Mouse (Mus musculus): ENCODE data around the gene Rbak. TPM values are rescaled to one million over a fixed set of nuclear protein-coding genes. Genes with fewer than 3 reads are reported as not detected.

The Rbak gene
- polyA plus RNA-seq, 1 experiment, result 3.1 TPM

GRCm38 (mm10) chr5:143126908-143127307 lies 53.7 kb downstream of the Rbak start:
- H3K4me3 ChIP-seq, result no peak overlapping the region
- TF ChIP-seq CEBPB (IDR thresholded peaks at IDR 0.05; ENCODE audit: insufficient read depth, poor library complexity, severe bottlenecking) (no peak), TCF12 (IDR thresholded peaks at IDR 0.05; ENCODE audit: insufficient read depth, poor library complexity, severe bottlenecking) (no peak), REST (IDR thresholded peaks at IDR 0.05; ENCODE audit: insufficient read depth, insufficient read length) (no peak), POLR2A (IDR thresholded peaks at IDR 0.05; ENCODE audit: insufficient read length, low read depth) (no peak), MAX (IDR thresholded peaks at IDR 0.05; ENCODE audit: low read depth) (no peak), USF1 (IDR thresholded peaks at IDR 0.05; ENCODE audit: low read depth) (no peak)
- H3K4me2 ChIP-seq (ENCODE audit: low read depth), result no peak overlapping the region
- H3K27me3 ChIP-seq (ENCODE audit: control insufficient read depth, insufficient read depth, insufficient read length), result peaks cover 10% of the 10 kb centered on the region
- no peak overlapping the region for H3ac ChIP-seq (ENCODE audit: control insufficient read depth, insufficient read length)
- no peaks in the 10 kb centered on the region for H3K79me2 ChIP-seq (ENCODE audit: control insufficient read depth, insufficient read depth)
- H3K36me3 ChIP-seq (ENCODE audit: control insufficient read depth, insufficient read depth), result no peaks in the 10 kb centered on the region

GRCm38 (mm10) chr5:143126089-143126488 lies 54.5 kb downstream of the Rbak start:
- no peaks in the 10 kb centered on the region for H3K79me2 ChIP-seq (ENCODE audit: control insufficient read depth, insufficient read depth)
- peaks cover 10% of the 10 kb centered on the region for H3K27me3 ChIP-seq (ENCODE audit: control insufficient read depth, insufficient read depth, insufficient read length)
- H3K36me3 ChIP-seq (ENCODE audit: control insufficient read depth, insufficient read depth), result no peaks in the 10 kb centered on the region
- H3K4me2 ChIP-seq (ENCODE audit: low read depth), result no peak overlapping the region
- H3K4me3 ChIP-seq, result no peak overlapping the region
- TF ChIP-seq MYOG (IDR thresholded peaks at IDR 0.05; ENCODE audit: control insufficient read depth in 1 of 3, insufficient read depth in 1 of 3, insufficient read length in 2 of 3, low read depth in 2 of 3), result no peak
- no peak for TF ChIP-seq SRF (IDR thresholded peaks at IDR 0.05; ENCODE audit: control insufficient read depth, insufficient read length, low read depth)
- no peak for TF ChIP-seq E2F4 (IDR thresholded peaks at IDR 0.05; ENCODE audit: insufficient read depth)
- no peak for TF ChIP-seq MYOD1 (IDR thresholded peaks at IDR 0.05; ENCODE audit: control insufficient read depth in 1 of 3, insufficient read length in 2 of 3, low read depth in 2 of 3)
- no peak for TF ChIP-seq REST (IDR thresholded peaks at IDR 0.05; ENCODE audit: insufficient read depth, insufficient read length)
- TF ChIP-seq POLR2AphosphoS2 (IDR thresholded peaks at IDR 0.05; ENCODE audit: insufficient read length, low read depth), result no peak
- TF ChIP-seq TCF12 (IDR thresholded peaks at IDR 0.05; ENCODE audit: insufficient read depth, poor library complexity, severe bottlenecking), result no peak
- TF ChIP-seq POLR2A (IDR thresholded peaks at IDR 0.05; ENCODE audit: insufficient read length, low read depth), result no peak
- no peak for TF ChIP-seq MAX (IDR thresholded peaks at IDR 0.05; ENCODE audit: low read depth)
- no peak for TF ChIP-seq USF1 (IDR thresholded peaks at IDR 0.05; ENCODE audit: low read depth)
- TF ChIP-seq TCF3 (IDR thresholded peaks at IDR 0.05; ENCODE audit: insufficient read length, low read depth), result no peak
- TF ChIP-seq CEBPB (IDR thresholded peaks at IDR 0.05; ENCODE audit: insufficient read depth, poor library complexity, severe bottlenecking), result no peak
- no peak overlapping the region for H3ac ChIP-seq (ENCODE audit: control insufficient read depth, insufficient read length)

- no peaks in the 10 kb centered on the region for H3K79me2 ChIP-seq (ENCODE audit: control insufficient read depth, insufficient read depth)
- no peaks in the 10 kb centered on the region for H3K36me3 ChIP-seq (ENCODE audit: control insufficient read depth, insufficient read depth)
- H3K27me3 ChIP-seq (ENCODE audit: control insufficient read depth, insufficient read depth, insufficient read length), result peaks cover 10% of the 10 kb centered on the region
- no peak overlapping the region for H3ac ChIP-seq (ENCODE audit: control insufficient read depth, insufficient read length)
- no peak for TF ChIP-seq REST (IDR thresholded peaks at IDR 0.05; ENCODE audit: insufficient read depth, insufficient read length)
- TF ChIP-seq TCF12 (IDR thresholded peaks at IDR 0.05; ENCODE audit: insufficient read depth, poor library complexity, severe bottlenecking), result no peak
- TF ChIP-seq MYOG (IDR thresholded peaks at IDR 0.05; ENCODE audit: control insufficient read depth in 1 of 3, insufficient read depth in 1 of 3, insufficient read length in 2 of 3, low read depth in 2 of 3), result no peak
- no peak for TF ChIP-seq MYOD1 (IDR thresholded peaks at IDR 0.05; ENCODE audit: control insufficient read depth in 1 of 3, insufficient read length in 2 of 3, low read depth in 2 of 3)
- no peak for TF ChIP-seq TCF3 (IDR thresholded peaks at IDR 0.05; ENCODE audit: insufficient read length, low read depth)
- TF ChIP-seq MAX (IDR thresholded peaks at IDR 0.05; ENCODE audit: low read depth), result no peak
- no peak for TF ChIP-seq POLR2A (IDR thresholded peaks at IDR 0.05; ENCODE audit: insufficient read length, low read depth)
- no peak for TF ChIP-seq POLR2AphosphoS2 (IDR thresholded peaks at IDR 0.05; ENCODE audit: insufficient read length, low read depth)
- no peak for TF ChIP-seq USF1 (IDR thresholded peaks at IDR 0.05; ENCODE audit: low read depth)
- no peak for TF ChIP-seq SRF (IDR thresholded peaks at IDR 0.05; ENCODE audit: control insufficient read depth, insufficient read length, low read depth)
- no peak for TF ChIP-seq CEBPB (IDR thresholded peaks at IDR 0.05; ENCODE audit: insufficient read depth, poor library complexity, severe bottlenecking)
- no peak for TF ChIP-seq E2F4 (IDR thresholded peaks at IDR 0.05; ENCODE audit: insufficient read depth)
- H3K4me3 ChIP-seq, result no peak overlapping the region
- no peak overlapping the region for H3K4me2 ChIP-seq (ENCODE audit: low read depth)
Measured at GRCm38 (mm10) chr5:143125601-143126000, 55.0 kb downstream of the Rbak start.

GRCm38 (mm10) chr5:143124805-143125378 lies 55.7 kb downstream of the Rbak start:
- TF ChIP-seq CEBPB (IDR thresholded peaks at IDR 0.05; ENCODE audit: insufficient read depth, poor library complexity, severe bottlenecking) (no peak), REST (IDR thresholded peaks at IDR 0.05; ENCODE audit: insufficient read depth, insufficient read length) (no peak), E2F4 (IDR thresholded peaks at IDR 0.05; ENCODE audit: insufficient read depth) (no peak), MYOG (IDR thresholded peaks at IDR 0.05; ENCODE audit: control insufficient read depth in 1 of 3, insufficient read depth in 1 of 3, insufficient read length in 2 of 3, low read depth in 2 of 3) (no peak), POLR2AphosphoS2 (IDR thresholded peaks at IDR 0.05; ENCODE audit: insufficient read length, low read depth) (no peak), POLR2A (IDR thresholded peaks at IDR 0.05; ENCODE audit: insufficient read length, low read depth) (no peak), MYOD1 (IDR thresholded peaks at IDR 0.05; ENCODE audit: control insufficient read depth in 1 of 3, insufficient read length in 2 of 3, low read depth in 2 of 3) (no peak), MAX (IDR thresholded peaks at IDR 0.05; ENCODE audit: low read depth) (no peak), TCF12 (IDR thresholded peaks at IDR 0.05; ENCODE audit: insufficient read depth, poor library complexity, severe bottlenecking) (no peak)
- Histone ChIP-seq H3K27me3 (ENCODE audit: control insufficient read depth, insufficient read depth, insufficient read length) (peaks cover 10% of the 10 kb centered on the region), H3ac (ENCODE audit: control insufficient read depth, insufficient read length) (no peak overlapping the region), H3K4me2 (ENCODE audit: low read depth) (no peak overlapping the region), H3K4me3 (no peak overlapping the region), H3K79me2 (ENCODE audit: control insufficient read depth, insufficient read depth) (no peaks in the 10 kb centered on the region), H3K36me3 (ENCODE audit: control insufficient read depth, insufficient read depth) (no peaks in the 10 kb centered on the region)

- TF ChIP-seq MAX (IDR thresholded peaks at IDR 0.05; ENCODE audit: low read depth) (no peak), POLR2AphosphoS2 (IDR thresholded peaks at IDR 0.05; ENCODE audit: insufficient read length, low read depth) (no peak), TCF3 (IDR thresholded peaks at IDR 0.05; ENCODE audit: insufficient read length, low read depth) (no peak), POLR2A (IDR thresholded peaks at IDR 0.05; ENCODE audit: insufficient read length, low read depth) (no peak), MYOD1 (IDR thresholded peaks at IDR 0.05; ENCODE audit: control insufficient read depth in 1 of 3, insufficient read length in 2 of 3, low read depth in 2 of 3) (no peak), CEBPB (IDR thresholded peaks at IDR 0.05; ENCODE audit: insufficient read depth, poor library complexity, severe bottlenecking) (no peak), REST (IDR thresholded peaks at IDR 0.05; ENCODE audit: insufficient read depth, insufficient read length) (no peak), SRF (IDR thresholded peaks at IDR 0.05; ENCODE audit: control insufficient read depth, insufficient read length, low read depth) (no peak), E2F4 (IDR thresholded peaks at IDR 0.05; ENCODE audit: insufficient read depth) (no peak), USF1 (IDR thresholded peaks at IDR 0.05; ENCODE audit: low read depth) (no peak), TCF12 (IDR thresholded peaks at IDR 0.05; ENCODE audit: insufficient read depth, poor library complexity, severe bottlenecking) (no peak), MYOG (IDR thresholded peaks at IDR 0.05; ENCODE audit: control insufficient read depth in 1 of 3, insufficient read depth in 1 of 3, insufficient read length in 2 of 3, low read depth in 2 of 3) (no peak)
- Histone ChIP-seq H3K79me2 (ENCODE audit: control insufficient read depth, insufficient read depth) (no peaks in the 10 kb centered on the region), H3K36me3 (ENCODE audit: control insufficient read depth, insufficient read depth) (no peaks in the 10 kb centered on the region), H3K4me2 (ENCODE audit: low read depth) (no peak overlapping the region), H3K4me3 (no peak overlapping the region), H3ac (ENCODE audit: control insufficient read depth, insufficient read length) (no peak overlapping the region), H3K27me3 (ENCODE audit: control insufficient read depth, insufficient read depth, insufficient read length) (peaks cover 10% of the 10 kb centered on the region)
Measured at GRCm38 (mm10) chr5:143122673-143123072, 57.9 kb downstream of the Rbak start.

All from myocyte (in vitro differentiated cells).